Mouse (Mus musculus): ENCODE measurements at regions not wholly inside any gene's neighbourhood (a gene's known extent, or its start where the extent isn't known, plus 50 kb on each side); places are given as distances from the start of the nearest gene placed in this dataset.
A peak's percentile ranks its signal among the peaks of the same experiment; 100 is the strongest.

GRCm38 (mm10) chr6:73401059-73401458, 68.4 kb downstream of the 4931417E11Rik start:
- TF ChIP-seq POLR2A (IDR thresholded peaks at IDR 0.05; ENCODE audit: borderline replicate concordance, low read depth, low read length) = no peak
- TF ChIP-seq CTCF (IDR thresholded peaks at IDR 0.05; ENCODE audit: low read depth, low read length) = no peak
- Histone ChIP-seq H3K4me3 (ENCODE audit: insufficient read depth, low read length) (no peak overlapping the region), H3K27ac (ENCODE audit: insufficient read depth, low read depth, low read length) (no peak overlapping the region), H3K4me1 (ENCODE audit: control insufficient read depth, insufficient read depth, low read length) (no peaks in the 10 kb centered on the region)

DNA sequence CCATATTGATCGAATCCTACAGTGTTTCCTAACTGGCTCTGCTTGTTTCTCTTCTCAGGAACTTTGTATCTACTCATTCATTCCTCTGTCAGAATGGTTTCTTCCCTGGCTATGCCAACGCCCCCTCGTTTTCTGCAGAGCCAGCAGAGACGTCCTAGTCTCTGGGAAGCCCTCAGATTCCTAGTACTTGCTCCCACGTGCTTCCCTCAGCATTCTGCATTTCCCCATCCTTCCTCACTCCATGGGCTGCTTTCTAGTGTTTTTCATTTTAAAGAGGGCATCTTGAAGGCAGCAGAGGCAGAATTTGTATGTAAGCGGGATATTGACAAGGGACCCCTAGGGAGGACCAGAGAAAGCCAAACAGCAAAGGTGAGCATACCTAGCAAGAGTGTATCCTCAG, 80.2 kb downstream of the 4931417E11Rik start:
- TF ChIP-seq POLR2A (IDR thresholded peaks at IDR 0.05; ENCODE audit: borderline replicate concordance, low read depth, low read length) (no peak), CTCF (IDR thresholded peaks at IDR 0.05; ENCODE audit: low read depth, low read length) (no peak)
- no peak overlapping the region for H3K27ac ChIP-seq (ENCODE audit: insufficient read depth, low read depth, low read length)
- H3K4me1 ChIP-seq (ENCODE audit: control insufficient read depth, insufficient read depth, low read length) = no peaks in the 10 kb centered on the region
- H3K4me3 ChIP-seq (ENCODE audit: insufficient read depth, low read length) = no peak overlapping the region

- no peak for TF ChIP-seq CTCF (IDR thresholded peaks at IDR 0.05; ENCODE audit: low read depth, low read length)
- TF ChIP-seq POLR2A (IDR thresholded peaks at IDR 0.05; ENCODE audit: borderline replicate concordance, low read depth, low read length) = no peak
- Histone ChIP-seq H3K27ac (ENCODE audit: insufficient read depth, low read depth, low read length) (no peak overlapping the region), H3K4me1 (ENCODE audit: control insufficient read depth, insufficient read depth, low read length) (no peaks in the 10 kb centered on the region), H3K4me3 (ENCODE audit: insufficient read depth, low read length) (no peak overlapping the region)
Measured at GRCm38 (mm10) chr6:73386261-73386660, 83.2 kb downstream of the 4931417E11Rik start.

DNA sequence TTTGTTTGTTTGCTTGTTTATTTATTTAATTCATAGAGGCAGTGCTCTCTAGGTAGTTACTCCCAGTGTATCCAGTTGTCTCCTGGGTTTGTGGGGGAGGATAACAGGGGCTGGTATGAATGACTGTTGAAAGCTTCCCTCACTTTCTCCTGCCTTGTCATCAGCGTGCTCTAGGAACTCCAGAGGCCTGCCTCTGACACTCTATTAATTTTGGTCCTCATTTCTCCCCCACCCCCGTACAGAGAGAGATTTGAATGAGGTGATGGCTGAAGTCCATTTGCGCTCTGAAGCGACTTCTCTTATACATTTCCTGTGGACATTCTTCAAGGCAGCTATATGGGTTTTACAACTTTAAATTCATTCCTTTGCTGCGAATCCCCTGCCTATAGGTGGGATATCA, 89.6 kb downstream of the 4931417E11Rik start:
- Histone ChIP-seq H3K27ac (ENCODE audit: insufficient read depth, low read depth, low read length) (no peak overlapping the region), H3K4me1 (ENCODE audit: control insufficient read depth, insufficient read depth, low read length) (no peaks in the 10 kb centered on the region), H3K4me3 (ENCODE audit: insufficient read depth, low read length) (no peak overlapping the region)
- no peak for TF ChIP-seq CTCF (IDR thresholded peaks at IDR 0.05; ENCODE audit: low read depth, low read length)
- TF ChIP-seq POLR2A (IDR thresholded peaks at IDR 0.05; ENCODE audit: borderline replicate concordance, low read depth, low read length) = no peak

- Histone ChIP-seq H3K4me3 (ENCODE audit: insufficient read depth, low read length) (no peak overlapping the region), H3K27ac (ENCODE audit: insufficient read depth, low read depth, low read length) (no peak overlapping the region)
- TF ChIP-seq CTCF (IDR thresholded peaks at IDR 0.05; ENCODE audit: low read depth, low read length) (no peak), POLR2A (IDR thresholded peaks at IDR 0.05; ENCODE audit: borderline replicate concordance, low read depth, low read length) (no peak)
Measured at GRCm38 (mm10) chr6:73377884-73378283, 91.6 kb downstream of the 4931417E11Rik start.

DNA sequence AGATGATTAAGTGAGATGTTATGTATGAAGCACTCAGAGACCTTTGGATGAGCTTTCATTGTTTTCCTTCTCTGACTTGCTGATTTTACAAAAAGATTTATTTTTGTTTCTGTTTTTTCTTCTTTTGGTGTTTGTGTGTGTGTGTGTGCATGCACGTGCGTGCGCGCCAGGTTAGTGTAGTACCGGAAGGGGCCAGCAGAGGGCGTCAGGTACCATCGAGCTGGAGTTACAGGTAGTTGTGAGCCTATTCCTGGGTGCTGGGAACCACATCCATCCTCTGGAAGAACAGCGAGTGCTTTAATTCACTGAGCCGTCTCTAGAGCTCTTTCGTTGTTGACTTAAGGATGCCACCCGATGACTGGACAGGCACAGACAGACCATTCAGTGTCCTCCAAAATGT, 93.2 kb downstream of the 4931417E11Rik start:
- no peak overlapping the region for H3K27ac ChIP-seq (ENCODE audit: insufficient read depth, low read depth, low read length)
- TF ChIP-seq CTCF (IDR thresholded peaks at IDR 0.05; ENCODE audit: low read depth, low read length) (0 out of 2 replicates have a peak, but pooled peaks have one; percentile 14), POLR2A (IDR thresholded peaks at IDR 0.05; ENCODE audit: borderline replicate concordance, low read depth, low read length) (no peak)
- H3K4me1 ChIP-seq (ENCODE audit: control insufficient read depth, insufficient read depth, low read length) = no peaks in the 10 kb centered on the region
- no peak overlapping the region for H3K4me3 ChIP-seq (ENCODE audit: insufficient read depth, low read length)

More at GRCm38 (mm10) chr6:73377884-73378283, 91.6 kb downstream of the 4931417E11Rik start:
- no peaks in the 10 kb centered on the region for H3K4me1 ChIP-seq (ENCODE audit: control insufficient read depth, insufficient read depth, low read length)

DNA sequence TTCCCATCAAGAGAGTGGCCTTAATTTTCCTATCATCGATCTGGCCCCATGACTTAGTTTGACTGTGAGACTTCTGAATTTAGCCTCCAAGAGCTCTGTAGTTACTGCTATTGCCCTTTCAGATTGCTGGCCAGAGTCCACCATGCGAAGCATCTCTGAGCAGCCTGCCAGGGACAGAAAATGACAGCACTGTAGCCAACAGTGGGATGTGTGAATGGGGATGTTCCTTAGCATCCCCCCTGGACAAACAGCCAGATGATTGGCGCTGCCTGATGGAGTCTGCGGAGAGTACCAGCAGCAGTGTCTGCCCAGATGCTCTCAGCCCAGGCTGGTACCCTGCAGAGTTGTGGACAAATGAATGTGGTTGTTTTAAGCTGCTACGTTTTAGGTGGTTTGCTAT, 96.6 kb downstream of the 4931417E11Rik start:
- Histone ChIP-seq H3K27ac (ENCODE audit: insufficient read depth, low read depth, low read length) (no peak overlapping the region), H3K4me3 (ENCODE audit: insufficient read depth, low read length) (no peak overlapping the region), H3K4me1 (ENCODE audit: control insufficient read depth, insufficient read depth, low read length) (no peaks in the 10 kb centered on the region)
- TF ChIP-seq POLR2A (IDR thresholded peaks at IDR 0.05; ENCODE audit: borderline replicate concordance, low read depth, low read length) (no peak), CTCF (IDR thresholded peaks at IDR 0.05; ENCODE audit: low read depth, low read length) (no peak)

DNA sequence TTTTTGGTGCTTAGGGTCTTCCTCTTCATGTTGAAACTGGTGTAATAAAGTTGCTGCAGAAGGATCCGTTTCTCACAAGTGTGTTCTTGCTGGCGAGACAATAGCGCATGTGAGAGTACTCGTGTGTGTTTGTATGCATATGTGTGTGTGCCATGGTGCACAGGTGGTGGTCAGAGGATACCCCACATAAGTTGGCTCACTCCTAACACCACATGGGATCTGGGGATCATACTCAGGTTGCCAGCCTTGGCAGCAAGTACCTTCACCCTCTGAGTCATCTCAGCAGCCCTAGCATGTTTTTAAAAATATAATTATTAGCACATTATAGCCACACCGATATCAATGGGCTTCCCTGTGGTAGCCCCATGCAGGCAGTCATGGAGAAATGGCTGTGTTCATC, 97.6 kb downstream of the 4931417E11Rik start:
- no peak for TF ChIP-seq CTCF (IDR thresholded peaks at IDR 0.05; ENCODE audit: low read depth, low read length)
- H3K4me1 ChIP-seq (ENCODE audit: control insufficient read depth, insufficient read depth, low read length) = no peaks in the 10 kb centered on the region
- no peak overlapping the region for H3K4me3 ChIP-seq (ENCODE audit: insufficient read depth, low read length)
- H3K27ac ChIP-seq (ENCODE audit: insufficient read depth, low read depth, low read length) = no peak overlapping the region

- Histone ChIP-seq H3K4me3 (ENCODE audit: insufficient read depth, low read length) (no peak overlapping the region), H3K4me1 (ENCODE audit: control insufficient read depth, insufficient read depth, low read length) (no peaks in the 10 kb centered on the region), H3K27ac (ENCODE audit: insufficient read depth, low read depth, low read length) (no peak overlapping the region)
- no peak for TF ChIP-seq POLR2A (IDR thresholded peaks at IDR 0.05; ENCODE audit: borderline replicate concordance, low read depth, low read length)
- no peak for TF ChIP-seq CTCF (IDR thresholded peaks at IDR 0.05; ENCODE audit: low read depth, low read length)
Measured at GRCm38 (mm10) chr6:73370901-73371300, 98.6 kb downstream of the 4931417E11Rik start.

DNA sequence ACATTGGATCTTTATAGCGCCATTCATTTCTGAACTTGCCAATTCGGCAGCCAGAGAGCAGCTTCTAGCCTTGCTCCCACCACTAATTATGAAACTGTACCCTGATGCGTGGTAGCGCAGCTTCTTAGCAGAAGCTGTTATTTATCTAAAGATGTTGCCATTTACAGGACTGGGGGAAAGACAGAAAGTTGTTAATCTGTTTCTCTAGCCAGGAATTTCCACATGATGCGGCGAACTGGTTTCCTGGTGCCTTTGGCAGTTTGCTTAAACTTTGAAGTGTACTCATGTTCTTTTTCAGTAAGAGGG, 100.7 kb downstream of the 4931417E11Rik start:
- no peak overlapping the region for H3K4me3 ChIP-seq (ENCODE audit: insufficient read depth, low read length)
- no peaks in the 10 kb centered on the region for H3K4me1 ChIP-seq (ENCODE audit: control insufficient read depth, insufficient read depth, low read length)
- H3K27ac ChIP-seq (ENCODE audit: insufficient read depth, low read depth, low read length) = no peak overlapping the region
- no peak for TF ChIP-seq CTCF (IDR thresholded peaks at IDR 0.05; ENCODE audit: low read depth, low read length)
- TF ChIP-seq POLR2A (IDR thresholded peaks at IDR 0.05; ENCODE audit: borderline replicate concordance, low read depth, low read length) = no peak

All from bone marrow macrophage, adult 2 months (primary cell).